Mouse (Mus musculus): ENCODE measurements around the gene Dock7.

- no peak for TF ChIP-seq CTCF (IDR thresholded peaks at IDR 0.05; ENCODE audit: insufficient read depth, low read depth, low read length)
- TF ChIP-seq POLR2A (IDR thresholded peaks at IDR 0.05; ENCODE audit: insufficient read depth, low read depth, low read length) = no peak
Observed at GRCm38 (mm10) chr4:98984701-98985100, 136.0 kb downstream of the Dock7 start.

Measured in olfactory bulb, adult 2 months (tissue).